9 mouse cellular contexts compared by ENCODE assay signal in the genomic region with DNA sequence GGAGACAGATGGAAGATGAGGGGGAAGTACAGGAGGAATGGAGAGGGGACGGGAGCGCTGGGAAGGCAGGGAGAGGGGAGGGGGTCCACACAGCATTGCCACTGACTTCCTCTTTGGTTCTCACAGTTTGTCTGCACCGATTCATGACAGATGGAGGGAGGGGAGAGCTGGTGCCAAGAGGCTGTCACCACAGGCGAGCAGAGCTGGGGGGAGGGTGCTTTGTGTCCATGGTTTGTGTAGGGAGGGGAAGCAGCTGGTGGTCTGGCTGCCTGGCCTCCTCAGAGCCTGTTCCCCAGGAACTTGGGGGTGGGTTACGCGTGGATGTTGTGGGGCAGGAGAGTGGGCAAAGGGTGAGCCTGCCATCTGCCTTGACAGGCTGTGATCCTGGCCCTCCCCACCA. TPM values are rescaled to one million over a fixed set of nuclear protein-coding genes. Genes with fewer than 3 reads are reported as not detected.
DNase-seq lines count a peak whose midpoint lies in the region; ATAC-seq and TF ChIP-seq lines count a peak whose summit lies in the region.
"Had no signal": no experiment of that assay in that cellular context is flagged by ENCODE, and none has a peak within 500 bp of the region (broad histone marks: within the 10 kb centered on the region; RNA-seq: fewer than 3 reads in every experiment).

No protein-coding gene starts in this region.

- no peak overlapping the region for H3K4me2 ChIP-seq in forebrain, postnatal 0 days (ENCODE audit: low read depth)
- no peak overlapping the region for H3K4me2 ChIP-seq in midbrain, embryonic 11.5 days
- H3K4me2 ChIP-seq: liver, embryonic 12.5 days had no signal

- peak; percentile 73 for ATAC-seq in forebrain, postnatal 0 days
- peak; percentile 28; the same call in 1 of the 2 replicates for ATAC-seq in midbrain, embryonic 11.5 days (ENCODE audit: low FRiP score)
- no peak for ATAC-seq in megakaryocyte-erythroid progenitor cell, adult 5-6 weeks (replicated peaks; ENCODE audit: low FRiP score, low TSS enrichment, poor library complexity, severe bottlenecking)
- ATAC-seq: liver, embryonic 12.5 days had no signal

- H3K27me3 ChIP-seq in forebrain, postnatal 0 days (ENCODE audit: insufficient read depth, low read length) = no peaks in the 10 kb centered on the region
- H3K27me3 ChIP-seq in midbrain, embryonic 11.5 days (ENCODE audit: control insufficient read depth, insufficient read depth, low read length) = no peaks in the 10 kb centered on the region
- H3K27me3 ChIP-seq: liver, embryonic 12.5 days had no signal

- DNase-seq in layer of hippocampus, adult 11-12 months (ENCODE audit: low spot score) = peak; percentile 66
- DNase-seq in layer of hippocampus, adult 9-10 months (ENCODE audit: low spot score) = no peak
- DNase-seq in cerebellum, adult 9-11 months = peak; percentile 70
- DNase-seq in forebrain, postnatal 0 days = peak; percentile 86
- DNase-seq in midbrain, embryonic 11.5 days (ENCODE audit: low spot score, missing footprints) = peak; percentile 28
- DNase-seq in gastrocnemius, adult 8-10 months (ENCODE audit: low spot score in 2 of 2) = no peak
- DNase-seq in adrenal gland, adult 8-10 months = no peak

- TF ChIP-seq CTCF in forebrain, postnatal 0 days (IDR thresholded peaks at IDR 0.05; ENCODE audit: low read depth) = no peak

- H3K9me3 ChIP-seq in forebrain, postnatal 0 days (ENCODE audit: low read length) = no peaks in the 10 kb centered on the region
- no peaks in the 10 kb centered on the region for H3K9me3 ChIP-seq in midbrain, embryonic 11.5 days (ENCODE audit: control insufficient read depth, low read length)
- H3K9me3 ChIP-seq: liver, embryonic 12.5 days had no signal

- peaks cover 19% of the 10 kb centered on the region for H3K36me3 ChIP-seq in forebrain, postnatal 0 days (ENCODE audit: insufficient read depth)
- H3K36me3 ChIP-seq in midbrain, embryonic 11.5 days (ENCODE audit: control insufficient read depth, insufficient read depth, low read length) = no peaks in the 10 kb centered on the region

- WGBS in forebrain, postnatal 0 days = 15% methylated on average over 6 of the region's 6 CpGs
- WGBS in midbrain, embryonic 11.5 days = 68% methylated on average over 6 of the region's 6 CpGs

- no peak overlapping the region for H3K4me3 ChIP-seq in forebrain, postnatal 0 days (ENCODE audit: low read depth, low read length)
- no peak overlapping the region for H3K4me3 ChIP-seq in midbrain, embryonic 11.5 days (ENCODE audit: low read depth, low read length)
- H3K4me3 ChIP-seq: liver, embryonic 12.5 days had no signal

- H3K4me1 ChIP-seq in forebrain, postnatal 0 days (ENCODE audit: insufficient read depth) = peaks cover 42% of the 10 kb centered on the region
- peaks cover 12% of the 10 kb centered on the region for H3K4me1 ChIP-seq in midbrain, embryonic 11.5 days (ENCODE audit: control insufficient read depth, insufficient read depth, low read length)

- peak overlapping the region; percentile 76 for H3K27ac ChIP-seq in forebrain, postnatal 0 days (ENCODE audit: low read depth, low read length)
- no peak overlapping the region for H3K27ac ChIP-seq in midbrain, embryonic 11.5 days (ENCODE audit: low read depth, low read length)
- H3K27ac ChIP-seq: liver, embryonic 12.5 days had no signal

- H3K9ac ChIP-seq in forebrain, postnatal 0 days = no peak overlapping the region
- H3K9ac ChIP-seq in midbrain, embryonic 11.5 days (ENCODE audit: low read length) = 0 out of 2 replicates have a peak overlapping the region, but pooled peaks have one; percentile 27
- H3K9ac ChIP-seq: liver, embryonic 12.5 days had no signal

RNA-seq across cellular contexts. Expression of gene Lrp8, which starts 15.4 kb away (rescaled TPM):
- total RNA-seq in forebrain, postnatal 0 days (2014; rRNA removed) = 60.7 and 90.2 TPM in 2 replicates
- 21.9 and 38.3 TPM in 2 replicates for polyA plus RNA-seq in forebrain, postnatal 0 days (2015; fragmentation: Nextera tagmentation; extraction: Ambion mirVana)
- polyA plus RNA-seq in midbrain, embryonic 11.5 days (2014; fragmentation: Nextera tagmentation; extraction: Ambion mirVana) = 21.3 and 21.4 TPM in 2 replicates
- total RNA-seq in megakaryocyte-erythroid progenitor cell, adult 5-6 weeks (2014; fragmentation: Nextera tagmentation) = 7.4 and 10.9 TPM in 2 replicates
- total RNA-seq in megakaryocyte-erythroid progenitor cell, adult 5-6 weeks (2017) = 4.9 and 5.6 TPM in 2 replicates
- not detected for total RNA-seq in gastrocnemius, adult 8-10 months (2022)
- total RNA-seq in adrenal gland, adult 8-10 months (2022) = 10 to 100 TPM in 1 of 4 experiments, 1 to 10 TPM in 3; 7.2 to 12.5 (median 8.8) TPM

Comparison
In these comparisons a context has a peak if more than half of its experiments do, and no peak if none do; other contexts are left out.
1. DNase-seq: peak in layer of hippocampus, adult 11-12 months (single experiment), cerebellum, adult 9-11 months (single experiment), forebrain, postnatal 0 days (single experiment) and midbrain, embryonic 11.5 days (single experiment); none in layer of hippocampus, adult 9-10 months (single experiment), gastrocnemius, adult 8-10 months (0 of 2) and adrenal gland, adult 8-10 months (single experiment).
2. RNA of gene Lrp8, which starts 15.4 kb away (total RNA-seq): 60.7 to 90.2 TPM in forebrain, postnatal 0 days, 7.2 to 12.5 TPM in adrenal gland, adult 8-10 months and 4.9 to 10.9 TPM in megakaryocyte-erythroid progenitor cell, adult 5-6 weeks; not detected in gastrocnemius, adult 8-10 months; every median in the first group is over 4 times any median in the second.